Mouse (Mus musculus) heart, adult 18-20 months (tissue): ENCODE data around the gene Hpcal1. TPM values are rescaled to one million over a fixed set of nuclear protein-coding genes. Genes with fewer than 3 reads are reported as not detected.
A peak's percentile ranks its signal among the peaks of the same experiment; 100 is the strongest.
"Not testable (repeated sequence)": the region's sequence is repeated elsewhere in the genome, so short reads cannot be mapped to it uniquely, and the experiment has no call there.

Source experiments
- DNase-seq, 2 experiments: peaks; one replicate each; pipeline ENCODE4 v3.0.0; 2021 to 2022; ENCODE audit warnings: mixed read lengths in 1 of 2
- total RNA-seq, 2 experiments: library from RNA; stranded (reverse); gene quantifications; 2 replicates each; pipeline ENCODE4 v1.2.3; 2021

The Hpcal1 gene
- total RNA-seq, 2 experiments from 2014 or later, result 18.7 to 20.6 TPM

- DNase-seq, result peak in 1 of 2 experiments; percentile 62
These were observed 87.7 kb downstream of the Hpcal1 start for GRCm38 (mm10) chr12:17778320-17778719.

- no peak for DNase-seq
These were observed 88.4 kb downstream of the Hpcal1 start for GRCm38 (mm10) chr12:17779093-17779492.

GRCm38 (mm10) chr12:17789486-17789885, 98.8 kb downstream of the Hpcal1 start:
- DNase-seq, result no peak

- DNase-seq, result no peak
These were observed 100.5 kb downstream of the Hpcal1 start for GRCm38 (mm10) chr12:17791111-17791510.

- DNase-seq, result no peak
These were observed 102.1 kb downstream of the Hpcal1 start for GRCm38 (mm10) chr12:17792756-17793155.

GRCm38 (mm10) chr12:17795660-17796278, 105.1 kb downstream of the Hpcal1 start:
- DNase-seq, result peak; percentile 54 to 87

GRCm38 (mm10) chr12:17798261-17798660, 107.6 kb downstream of the Hpcal1 start:
- not testable (repeated sequence) for DNase-seq

GRCm38 (mm10) chr12:17808542-17808941, 117.9 kb downstream of the Hpcal1 start:
- peak; percentile 63 to 83 for DNase-seq

GRCm38 (mm10) chr12:17835279-17835678, 144.6 kb downstream of the Hpcal1 start:
- DNase-seq, result not testable (repeated sequence)

Other genes with a start within 250 kb of the Hpcal1 start
- gene Odc1, start 146.1 kb upstream of the Hpcal1 start, total RNA-seq, result 10 to 100 TPM; 61.5 to 71.5 TPM